ENCODE assay signal across 13 mouse cellular contexts in genomic region chr6:29529444-29529820, GRCm38 (mm10). TPM values are rescaled to one million over a fixed set of nuclear protein-coding genes. Genes with fewer than 3 reads are reported as not detected.
DNase-seq lines count a peak whose midpoint lies in the region; ATAC-seq and TF ChIP-seq lines count a peak whose summit lies in the region.
"Had no signal": no experiment of that assay in that cellular context is flagged by ENCODE, and none has a peak within 500 bp of the region (broad histone marks: within the 10 kb centered on the region; RNA-seq: fewer than 3 reads in every experiment).

No protein-coding gene starts in this region.

- H3ac ChIP-seq in myocyte (ENCODE audit: control insufficient read depth, insufficient read length), result no peak overlapping the region

- WGBS in kidney, embryonic 15.5 days, result 28% methylated on average over 2 of the region's 2 CpGs
- WGBS in intestine, embryonic 14.5 days, result 47% methylated on average over 2 of the region's 2 CpGs

- no peak for ATAC-seq in kidney, embryonic 15.5 days (replicated peaks; ENCODE audit: low FRiP score)
- no peak for ATAC-seq in intestine, embryonic 14.5 days (replicated peaks; ENCODE audit: low FRiP score, low TSS enrichment, low read depth)

- TF ChIP-seq POLR2A in myocyte (IDR thresholded peaks at IDR 0.05; ENCODE audit: insufficient read length, low read depth), result no peak

- no peak for DNase-seq in kidney, postnatal 36 days
- peak; percentile 62 for DNase-seq in R1 (ENCODE audit: low read depth, low spot score)
- no peak for DNase-seq in intestine, embryonic 14.5 days (ENCODE audit: low spot score)
- no peak for DNase-seq in B cell, adult 2 months
- no peak for DNase-seq in layer of hippocampus, adult 8-10 months (ENCODE audit: low spot score in 2 of 2)
- DNase-seq: gastrocnemius, postnatal 14 days; kidney, adult 18-20 months; layer of hippocampus, postnatal 36 days had no signal

- H3K79me2 ChIP-seq in myocyte (ENCODE audit: control insufficient read depth, insufficient read depth), result no peaks in the 10 kb centered on the region

- no peaks in the 10 kb centered on the region for H3K36me3 ChIP-seq in kidney, embryonic 15.5 days
- no peaks in the 10 kb centered on the region for H3K36me3 ChIP-seq in intestine, embryonic 14.5 days (ENCODE audit: control insufficient read depth, insufficient read depth, low read length)
- no peaks in the 10 kb centered on the region for H3K36me3 ChIP-seq in myocyte (ENCODE audit: control insufficient read depth, insufficient read depth)

- H3K9me3 ChIP-seq in kidney, embryonic 15.5 days (replicated peaks), result no peaks in the 10 kb centered on the region
- H3K9me3 ChIP-seq in intestine, embryonic 14.5 days (ENCODE audit: control insufficient read depth, low read length), result no peaks in the 10 kb centered on the region

- peaks cover 39% of the 10 kb centered on the region for H3K4me1 ChIP-seq in kidney, embryonic 15.5 days
- peaks cover 25% of the 10 kb centered on the region for H3K4me1 ChIP-seq in intestine, embryonic 14.5 days (replicated peaks; ENCODE audit: control insufficient read depth, insufficient read depth, low read length)

- peaks cover 51% of the 10 kb centered on the region for H3K27me3 ChIP-seq in kidney, embryonic 15.5 days
- peaks cover 28% of the 10 kb centered on the region for H3K27me3 ChIP-seq in intestine, embryonic 14.5 days (replicated peaks; ENCODE audit: control insufficient read depth, insufficient read depth, low read length)
- H3K27me3 ChIP-seq in myocyte (ENCODE audit: control insufficient read depth, insufficient read depth, insufficient read length), result peaks cover 12% of the 10 kb centered on the region

- no peak overlapping the region for H3K27ac ChIP-seq in kidney, embryonic 15.5 days
- no peak overlapping the region for H3K27ac ChIP-seq in intestine, embryonic 14.5 days (ENCODE audit: low read depth)

- no peak overlapping the region for H3K4me3 ChIP-seq in kidney, embryonic 15.5 days (replicated peaks)
- H3K4me3 ChIP-seq in intestine, embryonic 14.5 days (ENCODE audit: low read depth, low read length), result no peak overlapping the region
- no peak overlapping the region for H3K4me3 ChIP-seq in myocyte

- H3K4me2 ChIP-seq in kidney, embryonic 15.5 days, result peak overlapping the region; percentile 99
- H3K4me2 ChIP-seq in intestine, embryonic 14.5 days (ENCODE audit: low read length), result peak overlapping the region; percentile 20
- H3K4me2 ChIP-seq in myocyte (ENCODE audit: low read depth), result peak overlapping the region; percentile 57
- H3K4me2 ChIP-seq: midbrain, embryonic 11.5 days had no signal

- no peak overlapping the region for H3K9ac ChIP-seq in kidney, embryonic 15.5 days
- no peak overlapping the region for H3K9ac ChIP-seq in intestine, embryonic 14.5 days (ENCODE audit: low read length)

TF ChIP-seq in myocyte, 11 proteins besides CTCF, POLR2A, EP300 and RAD21:
- TF ChIP-seq POLR2AphosphoS2 (IDR thresholded peaks at IDR 0.05; ENCODE audit: insufficient read length, low read depth), result no peak
- no peak for TF ChIP-seq MYOG (IDR thresholded peaks at IDR 0.05; ENCODE audit: control insufficient read depth in 1 of 3, insufficient read depth in 1 of 3, insufficient read length in 2 of 3, low read depth in 2 of 3)
- no peak for TF ChIP-seq E2F4 (IDR thresholded peaks at IDR 0.05; ENCODE audit: insufficient read depth)
- no peak for TF ChIP-seq TCF12 (IDR thresholded peaks at IDR 0.05; ENCODE audit: insufficient read depth, poor library complexity, severe bottlenecking)
- TF ChIP-seq TCF3 (IDR thresholded peaks at IDR 0.05; ENCODE audit: insufficient read length, low read depth), result no peak
- no peak for TF ChIP-seq MYOD1 (IDR thresholded peaks at IDR 0.05; ENCODE audit: control insufficient read depth in 1 of 3, insufficient read length in 2 of 3, low read depth in 2 of 3)
- TF ChIP-seq CEBPB (IDR thresholded peaks at IDR 0.05; ENCODE audit: insufficient read depth, poor library complexity, severe bottlenecking), result no peak
- TF ChIP-seq USF1 (IDR thresholded peaks at IDR 0.05; ENCODE audit: low read depth), result no peak
- no peak for TF ChIP-seq MAX (IDR thresholded peaks at IDR 0.05; ENCODE audit: low read depth)
- no peak for TF ChIP-seq SRF (IDR thresholded peaks at IDR 0.05; ENCODE audit: control insufficient read depth, insufficient read length, low read depth)
- no peak for TF ChIP-seq REST (IDR thresholded peaks at IDR 0.05; ENCODE audit: insufficient read depth, insufficient read length)

RNA-seq across cellular contexts. Expression of gene Irf5, which starts 3.0 kb away (rescaled TPM):
- polyA plus RNA-seq in kidney, embryonic 15.5 days (2015; fragmentation: Nextera tagmentation; extraction: Ambion mirVana), result 6.1 and 7.4 TPM in 2 replicates
- polyA plus RNA-seq in intestine, embryonic 14.5 days (2014; fragmentation: Nextera tagmentation; extraction: Ambion mirVana), result 6.9 and 7.7 TPM in 2 replicates
- 0.32 TPM for polyA plus RNA-seq in myocyte (2012; fragmentation: generic; extraction: Trizol)
- 10 to 100 TPM in 2 of 4 experiments, 1 to 10 TPM in 2; 3.8 to 16.9 (median 12.2) TPM for total RNA-seq in layer of hippocampus, adult 8-10 months (2022)

RNA-seq across cellular contexts. Expression of gene Kcp, which starts 21.7 kb away (rescaled TPM):
- 24.0 and 27.9 TPM in 2 replicates for polyA plus RNA-seq in kidney, embryonic 15.5 days (2015; fragmentation: Nextera tagmentation; extraction: Ambion mirVana)
- polyA plus RNA-seq in intestine, embryonic 14.5 days (2014; fragmentation: Nextera tagmentation; extraction: Ambion mirVana), result 25.2 and 28.6 TPM in 2 replicates
- polyA plus RNA-seq in myocyte (2012; fragmentation: generic; extraction: Trizol), result 0.26 TPM
- total RNA-seq in layer of hippocampus, adult 8-10 months (2022), result 1 to 10 TPM; 1.4 to 3.5 (median 1.8) TPM

RNA-seq across cellular contexts. Expression of gene Atp6v1fnb, which starts 58.2 kb away (rescaled TPM):
- polyA plus RNA-seq in kidney, embryonic 15.5 days (2015; fragmentation: Nextera tagmentation; extraction: Ambion mirVana), result not detected in 2 replicates
- polyA plus RNA-seq in intestine, embryonic 14.5 days (2014; fragmentation: Nextera tagmentation; extraction: Ambion mirVana), result 0.28 TPM in 1 of 2 replicates, not detected in the other
- polyA plus RNA-seq in myocyte (2012; fragmentation: generic; extraction: Trizol), result not detected
- under 1 TPM in 2 of 4 experiments, not detected in 2; 0.61 to 0.75 TPM for total RNA-seq in layer of hippocampus, adult 8-10 months (2022)
- total RNA-seq: gastrocnemius, postnatal 14 days had no signal
- polyA plus RNA-seq: limb, embryonic 14.5 days; neural tube, embryonic 11.5 days had no signal

Comparison
In these comparisons a context has a peak if more than half of its experiments do, and no peak if none do; other contexts are left out.
1. H3K4me2 ChIP-seq: peak in every context shown above with its lines; median percentile 99 in kidney, embryonic 15.5 days; 57 in myocyte; 20 in intestine, embryonic 14.5 days.
2. RNA of gene Kcp, which starts 21.7 kb away (polyA plus RNA-seq): 24.0 to 27.9 TPM in kidney, embryonic 15.5 days and 25.2 to 28.6 TPM in intestine, embryonic 14.5 days; 0.26 TPM in myocyte (single experiment); every median in the first group is over 10 times any median in the second.